Mouse (Mus musculus) adrenal gland, postnatal 25 days (tissue): ENCODE measurements around the gene Wnk1. TPM values are rescaled to one million over a fixed set of nuclear protein-coding genes. Genes with fewer than 3 reads are reported as not detected.
"Not testable (repeated sequence)": the region's sequence is repeated elsewhere in the genome, so short reads cannot be mapped to it uniquely, and the experiment has no call there.

Source experiments
- DNase-seq: peaks from one replicate; pipeline ENCODE4 v3.0.0; 2021; ENCODE audit warnings: mixed read lengths
- long read RNA-seq: library from polyadenylated mRNA; stranded (forward); transcript quantifications from one replicate; pipeline ENCODE4 v2.0.0, GENCODE M21; 2021
- total RNA-seq: library from RNA; stranded (reverse); gene quantifications from 2 replicates; pipeline ENCODE4 v1.2.3, GENCODE M21; 2021

Wnk1 gene
- 201 and 279 TPM in 2 replicates for total RNA-seq
- long read RNA-seq, full-length matches to known transcripts, result 1 of 48 reads
- long read RNA-seq, partial matches to known transcripts, result 39 of 48 reads
- long read RNA-seq, other reads (novel, unspliced or antisense), result 8 of 48 reads

DNA sequence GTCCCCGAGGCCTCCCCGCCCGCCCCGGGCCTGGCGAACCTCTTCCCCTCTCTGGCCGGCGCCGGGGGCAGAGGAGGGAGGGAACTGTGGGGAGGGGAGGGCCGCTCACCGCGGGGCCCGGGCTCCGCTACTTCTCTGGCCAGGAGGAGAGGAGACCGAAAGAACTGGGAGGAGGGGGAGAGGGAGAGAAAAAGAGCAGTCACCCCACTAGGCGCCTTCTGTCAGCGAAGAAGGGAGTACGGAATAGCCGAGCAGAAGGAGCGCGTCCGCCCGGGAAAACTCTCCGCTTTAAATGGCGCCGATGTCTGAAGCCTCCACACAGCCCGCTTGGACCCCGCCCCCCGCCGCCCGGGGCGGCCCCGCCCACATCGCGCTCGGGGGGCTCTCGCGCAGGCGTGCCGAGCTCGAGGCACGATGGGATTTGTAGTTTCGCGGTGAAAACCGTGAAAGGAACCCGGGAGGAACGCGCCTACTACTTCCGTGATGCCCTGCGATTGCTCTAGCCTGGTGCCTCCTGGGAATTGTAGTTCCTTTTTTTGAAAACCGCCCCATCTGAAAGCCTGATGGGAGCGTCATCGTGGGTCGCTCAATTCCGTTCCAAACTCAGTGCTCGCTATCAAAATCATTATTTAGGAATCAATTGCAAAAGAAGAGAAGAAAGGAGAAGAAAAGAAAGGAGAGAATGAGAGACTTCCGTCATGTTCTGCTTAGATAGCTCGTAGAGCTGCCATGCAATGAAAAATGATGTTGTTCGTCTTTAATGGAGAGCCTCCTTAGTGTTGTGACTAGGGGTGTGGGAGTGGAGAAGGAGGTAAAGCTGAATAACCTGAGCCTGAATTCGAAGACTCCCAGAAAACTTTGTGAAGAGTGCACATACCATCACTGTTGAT lies at the start of gene Wnk1:
Wnk1 (minus strand) TSS at position 307 of the 890 bp plus-strand sequence.
- DNase-seq, result peak; percentile 96

GRCm38 (mm10) chr6:120087041-120087440 lies 48.6 kb upstream of the Wnk1 start:
- DNase-seq, result not testable (repeated sequence)

GRCm38 (mm10) chr6:120085832-120086231 lies 47.4 kb upstream of the Wnk1 start:
- no peak for DNase-seq

- no peak for DNase-seq
Measured at GRCm38 (mm10) chr6:120084983-120085382, 46.5 kb upstream of the Wnk1 start.

DNA sequence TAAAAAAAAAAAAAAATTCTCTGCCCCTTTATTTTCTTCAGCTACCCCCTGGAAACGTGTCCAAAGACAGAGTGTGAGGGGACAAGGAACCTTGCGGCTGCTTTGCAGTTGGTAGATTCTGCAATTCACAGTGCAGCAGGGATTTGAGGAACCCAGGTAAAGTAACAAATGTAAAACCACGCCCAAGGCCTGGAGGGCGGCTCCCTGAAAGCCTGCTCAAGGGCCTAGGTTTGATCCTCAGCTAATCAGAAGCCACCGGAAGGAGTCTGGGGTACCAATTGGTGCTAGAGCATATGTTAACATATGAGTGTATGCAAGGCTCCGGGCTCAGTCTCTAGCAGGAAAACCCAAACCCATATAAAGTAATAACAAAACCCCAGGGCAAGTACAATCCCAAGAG lies 45.0 kb upstream of the Wnk1 start:
- DNase-seq, result no peak

- no peak for DNase-seq
Measured at GRCm38 (mm10) chr6:120082951-120083411, 44.5 kb upstream of the Wnk1 start.

DNA sequence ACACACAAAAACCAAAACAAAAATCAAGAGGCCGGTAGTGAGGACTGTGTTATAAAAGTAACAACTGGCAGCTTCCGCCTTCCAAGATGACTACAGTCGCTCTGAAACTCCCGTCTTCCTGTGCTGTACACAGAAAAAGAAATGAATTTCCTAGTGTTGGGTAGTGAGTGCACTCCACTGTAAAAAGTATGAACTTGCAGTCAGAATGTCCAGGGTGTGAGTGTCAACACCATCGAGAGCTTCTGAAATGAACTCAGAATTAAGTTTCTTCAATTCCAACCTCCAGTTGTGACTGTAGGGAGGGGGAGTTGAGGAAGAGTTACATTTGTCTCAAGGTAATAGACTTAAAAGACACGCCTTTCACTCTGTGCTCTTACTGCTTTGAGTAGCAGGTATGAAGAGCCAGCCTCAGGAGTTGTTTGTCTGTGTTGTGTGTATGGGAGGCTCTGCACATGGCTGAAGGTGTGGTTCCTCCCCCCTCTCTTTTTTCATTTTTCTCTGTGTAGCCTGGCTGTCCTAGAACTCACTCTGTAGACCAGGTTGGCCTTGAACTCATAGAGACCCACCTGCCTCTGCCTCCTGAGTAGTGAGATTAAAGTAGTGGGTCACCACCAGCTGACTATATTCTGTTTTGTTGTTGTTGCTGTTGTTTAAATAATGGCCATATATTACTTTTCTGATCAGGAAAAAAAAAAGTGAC lies 43.9 kb upstream of the Wnk1 start:
- DNase-seq, result no peak

- DNase-seq, result no peak
Measured at GRCm38 (mm10) chr6:120081516-120081915, 43.0 kb upstream of the Wnk1 start.

DNA sequence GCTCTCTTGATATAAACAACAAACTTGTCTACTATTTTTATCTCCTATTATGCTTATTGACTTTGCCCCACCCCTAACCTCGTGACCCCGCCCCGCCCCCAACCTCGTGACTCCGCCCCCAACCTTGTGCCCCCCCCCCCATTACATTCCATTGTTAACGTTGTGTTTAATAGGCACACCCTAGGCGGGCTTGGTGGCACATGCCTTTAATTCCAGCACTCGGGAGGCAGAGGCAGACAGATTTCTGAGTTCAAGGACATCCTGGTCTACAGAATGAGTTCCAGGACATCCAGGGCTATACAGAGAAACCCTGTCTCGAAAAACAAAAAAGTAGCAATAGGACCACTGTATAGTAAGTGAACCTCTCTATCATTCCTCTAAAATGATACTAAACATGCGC lies 41.1 kb upstream of the Wnk1 start:
- no peak for DNase-seq

- DNase-seq, result no peak
Measured at GRCm38 (mm10) chr6:120076619-120077450, 38.4 kb upstream of the Wnk1 start.

GRCm38 (mm10) chr6:120072630-120073029 lies 34.2 kb upstream of the Wnk1 start:
- no peak for DNase-seq

DNA sequence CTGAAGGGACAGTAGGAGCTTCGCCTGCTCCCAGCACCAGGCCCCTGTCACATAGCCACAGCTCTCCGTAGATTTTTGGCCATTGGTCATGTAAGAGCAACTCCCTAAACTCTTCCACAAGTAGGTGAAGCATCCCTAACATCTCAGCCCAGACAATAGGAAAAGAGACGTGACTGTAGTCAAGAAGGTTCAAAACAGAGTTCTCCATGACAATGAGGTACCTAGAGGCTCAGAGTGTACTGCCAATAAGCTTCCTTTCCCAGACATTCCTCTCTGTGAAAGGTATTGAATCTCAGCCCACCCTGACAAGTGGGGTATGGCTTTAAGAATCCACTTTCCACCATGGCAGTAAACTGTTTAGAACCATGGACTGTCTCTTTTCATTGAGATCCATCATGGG lies 31.1 kb upstream of the Wnk1 start:
- DNase-seq, result no peak

- no peak for DNase-seq
Measured at GRCm38 (mm10) chr6:120065552-120066177, 27.2 kb upstream of the Wnk1 start.

DNA sequence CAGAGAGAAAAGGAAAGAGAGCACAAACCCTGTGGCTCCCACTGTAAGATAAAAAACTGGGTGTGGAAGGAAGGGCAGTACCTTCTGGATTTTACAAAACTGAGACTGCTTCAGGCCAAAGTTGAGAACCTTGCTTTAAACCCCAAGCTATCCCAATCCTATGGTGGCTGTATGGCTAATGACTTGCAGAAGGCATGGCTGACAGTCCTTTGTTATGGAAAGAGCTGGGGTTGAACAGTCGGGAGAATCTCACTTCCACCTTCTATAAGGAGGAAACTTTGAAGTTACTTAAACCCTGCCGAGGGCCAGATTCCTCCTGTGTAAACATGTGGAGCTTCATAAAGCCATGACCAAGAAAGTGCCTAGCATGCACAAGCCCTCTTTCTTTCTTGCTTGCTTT lies 26.2 kb upstream of the Wnk1 start:
- no peak for DNase-seq

GRCm38 (mm10) chr6:120062934-120063333 lies 24.5 kb upstream of the Wnk1 start:
- DNase-seq, result no peak

DNA sequence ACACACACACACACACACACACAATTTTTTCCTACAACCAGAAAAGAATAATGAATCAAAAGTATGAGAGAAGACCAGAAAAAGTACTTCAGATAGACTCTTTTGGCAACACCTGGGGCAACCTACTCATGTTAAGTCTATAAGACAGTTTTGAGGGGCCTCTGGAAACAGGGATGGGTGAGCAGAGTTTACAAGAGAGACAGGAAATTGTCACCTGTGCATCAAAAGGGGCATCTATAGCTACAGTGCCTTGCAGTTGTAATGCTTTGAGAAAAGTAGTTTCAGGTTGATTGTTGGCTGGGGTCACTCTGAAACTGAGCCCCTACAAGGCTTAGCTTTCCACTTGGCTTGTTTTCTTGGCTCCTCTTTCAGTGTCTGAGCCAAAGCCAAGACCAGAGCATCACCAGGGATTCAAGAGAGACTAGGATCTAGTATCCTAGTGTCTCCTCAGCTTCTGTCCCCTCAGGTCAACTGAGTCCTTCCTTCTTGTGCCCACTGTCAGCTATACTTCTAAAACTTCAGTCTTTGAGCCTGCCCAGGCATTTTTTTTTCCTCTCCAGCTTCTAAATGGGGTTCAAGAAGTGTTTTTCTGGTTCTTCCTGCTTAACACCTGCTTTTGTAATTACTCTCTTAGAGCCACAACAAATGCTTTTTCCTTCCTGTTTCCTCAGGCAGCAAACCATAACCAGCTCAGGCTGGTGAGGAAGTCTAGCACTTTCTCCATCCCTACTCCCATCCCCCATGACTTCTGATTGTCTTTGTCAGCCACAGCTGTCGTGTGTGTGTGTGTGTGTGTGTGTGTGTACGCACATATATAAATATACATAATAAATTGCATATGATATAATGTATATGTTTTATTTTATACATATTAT lies 17.4 kb upstream of the Wnk1 start:
- DNase-seq, result no peak

DNA sequence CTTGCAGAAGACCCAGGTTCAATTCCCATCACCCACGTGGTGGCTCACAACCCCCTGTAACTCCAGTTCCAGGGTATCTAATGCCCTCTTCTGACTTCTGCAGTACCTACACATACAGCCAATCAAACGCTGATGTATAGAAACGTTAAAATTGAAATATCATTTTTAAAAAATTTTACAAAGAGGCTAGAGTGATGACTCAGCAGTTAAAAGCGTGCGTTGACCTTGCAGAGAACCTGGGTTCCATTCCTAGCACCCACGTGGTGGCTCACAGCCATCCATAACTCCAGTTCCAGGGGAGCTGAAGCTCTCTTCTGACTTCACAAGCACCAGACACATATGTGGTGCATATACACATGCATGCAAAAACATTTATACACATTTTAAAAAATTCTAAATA lies 15.9 kb upstream of the Wnk1 start:
- DNase-seq, result no peak

DNA sequence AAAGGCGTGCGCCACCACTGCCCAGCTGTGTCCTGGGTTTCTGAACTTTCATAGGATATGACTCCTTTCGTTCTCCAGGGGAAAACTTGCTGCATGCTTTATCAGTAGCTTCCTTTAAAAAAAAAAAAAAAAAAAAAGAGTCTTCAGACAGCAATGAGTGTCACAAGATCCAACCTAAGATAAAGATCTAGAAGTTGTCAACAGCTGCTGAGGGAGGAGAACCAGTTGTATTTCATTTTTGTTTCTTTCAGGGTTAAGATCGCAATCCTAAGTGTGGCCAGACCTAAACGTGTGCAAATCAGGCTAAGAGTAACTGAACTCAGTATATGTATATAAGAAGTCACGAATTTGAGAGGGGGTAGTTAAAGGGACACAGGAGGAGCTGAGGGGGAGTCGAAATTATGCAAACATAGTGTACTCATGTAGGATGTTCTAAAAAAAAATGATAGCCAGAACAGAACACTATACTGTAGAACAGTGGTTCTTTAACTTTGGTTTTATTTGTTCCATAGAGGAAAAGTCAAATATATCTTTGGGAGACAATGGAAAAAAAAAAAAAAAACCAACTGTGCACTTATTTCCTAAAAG lies 9.3 kb upstream of the Wnk1 start:
- DNase-seq, result no peak

DNA sequence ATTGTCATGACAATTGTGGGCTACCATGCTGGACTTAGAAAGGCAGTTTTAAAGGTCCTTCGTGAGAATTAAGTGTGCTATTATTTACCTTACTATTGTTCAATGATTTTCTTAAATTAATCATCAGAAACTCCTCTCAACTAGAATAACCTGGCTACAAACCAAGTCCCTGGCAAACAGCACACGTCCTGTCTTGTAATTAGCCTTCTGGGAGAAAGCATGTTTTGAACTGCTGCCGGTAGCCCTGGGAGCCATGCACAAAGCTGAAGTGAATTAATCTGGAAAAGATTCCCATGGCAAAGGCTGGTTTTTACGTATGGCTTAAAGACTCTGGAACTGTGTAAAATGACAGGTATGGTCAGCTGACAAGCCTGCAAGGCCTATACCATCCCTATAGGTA lies 6.9 kb upstream of the Wnk1 start:
- no peak for DNase-seq

DNA sequence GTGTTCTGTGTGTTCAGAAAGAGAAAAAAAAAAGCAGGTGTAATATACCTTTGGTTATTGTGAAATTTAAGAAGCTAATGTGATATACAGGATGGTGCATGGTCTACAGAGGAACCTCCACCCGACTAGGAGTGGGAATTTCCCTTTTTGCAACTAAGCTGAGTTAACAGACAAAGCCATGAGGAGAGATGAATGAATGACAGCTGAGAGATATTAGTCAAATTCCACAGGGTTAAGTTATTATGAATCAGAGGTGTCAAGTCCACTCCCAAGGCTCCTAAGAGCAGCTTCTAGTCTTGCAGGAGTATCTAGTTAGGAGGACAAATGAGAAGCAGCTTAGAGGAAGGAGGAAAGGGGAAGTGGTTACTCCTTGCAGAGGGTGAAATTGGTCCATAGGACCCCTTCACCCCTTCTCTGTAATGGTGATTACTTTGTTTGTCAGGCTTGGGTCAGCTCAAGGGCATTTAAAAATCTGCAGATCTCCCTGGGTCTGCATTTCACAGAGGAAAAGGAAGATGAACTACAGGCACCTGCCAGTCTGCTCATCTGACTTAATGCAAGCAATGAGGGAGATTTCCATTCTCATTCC lies 4.3 kb upstream of the Wnk1 start:
- no peak for DNase-seq
